Mouse (Mus musculus): ENCODE measurements at regions not wholly inside any gene's neighbourhood (a gene's known extent, or its start where the extent isn't known, plus 50 kb on each side); places are given as distances from the start of the nearest gene placed in this dataset.
"Not testable (repeated sequence)": the region's sequence is repeated elsewhere in the genome, so short reads cannot be mapped to it uniquely, and the experiment has no call there.

DNA sequence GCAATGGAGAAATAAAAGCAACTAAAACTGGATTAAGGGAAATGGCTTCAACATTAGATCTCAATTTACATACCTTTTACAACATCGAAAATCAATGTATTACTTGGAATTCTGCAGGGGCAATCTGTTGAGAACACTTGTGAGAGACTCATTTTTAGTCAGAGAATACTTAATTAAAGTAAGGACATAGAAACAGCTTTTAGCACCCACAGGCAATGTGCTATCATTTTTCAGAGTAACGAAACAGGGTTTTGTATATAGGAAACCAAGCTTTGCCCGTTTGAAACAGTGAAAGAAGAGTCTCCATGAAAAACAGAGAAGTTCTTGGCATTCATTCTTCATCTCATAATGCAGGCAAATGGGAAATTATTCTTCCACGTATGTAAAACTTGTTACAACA is 196.4 kb downstream of the Tdrd3 start:
- no peak for DNase-seq

DNA sequence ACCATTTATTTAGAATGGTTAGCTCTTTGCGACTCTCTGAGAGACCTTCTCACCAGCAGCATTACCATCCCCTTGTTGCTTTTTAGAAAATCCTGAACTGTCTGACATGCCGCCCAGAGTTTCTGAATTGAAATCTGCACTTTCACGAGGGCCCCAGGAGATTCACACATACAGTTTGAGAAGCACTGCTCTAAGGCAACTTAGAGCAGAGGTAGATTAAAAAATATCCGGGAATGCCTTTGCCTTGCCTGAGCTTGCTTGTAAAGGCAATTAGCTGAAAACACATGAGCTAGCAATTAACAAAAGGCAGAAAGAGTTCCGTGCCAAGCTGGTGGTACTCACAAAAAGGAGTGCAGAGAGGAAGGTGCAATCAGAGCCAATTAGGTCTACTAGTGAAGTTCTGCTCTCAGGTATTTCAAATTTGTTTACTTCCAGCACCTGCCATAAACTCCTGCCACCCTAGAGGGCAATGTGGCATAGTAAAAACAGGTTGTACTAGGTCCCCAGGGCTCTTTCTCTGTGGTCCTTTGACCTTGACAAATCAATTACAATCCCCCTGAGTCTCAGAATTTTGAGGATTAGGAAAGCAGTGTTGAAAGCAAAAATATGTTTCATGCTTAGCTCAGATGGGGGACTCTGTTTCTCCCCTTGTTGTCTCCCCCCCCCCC is 203.1 kb downstream of the Tdrd3 start:
- DNase-seq: peak in 1 of 2 experiments; percentile 15

DNA sequence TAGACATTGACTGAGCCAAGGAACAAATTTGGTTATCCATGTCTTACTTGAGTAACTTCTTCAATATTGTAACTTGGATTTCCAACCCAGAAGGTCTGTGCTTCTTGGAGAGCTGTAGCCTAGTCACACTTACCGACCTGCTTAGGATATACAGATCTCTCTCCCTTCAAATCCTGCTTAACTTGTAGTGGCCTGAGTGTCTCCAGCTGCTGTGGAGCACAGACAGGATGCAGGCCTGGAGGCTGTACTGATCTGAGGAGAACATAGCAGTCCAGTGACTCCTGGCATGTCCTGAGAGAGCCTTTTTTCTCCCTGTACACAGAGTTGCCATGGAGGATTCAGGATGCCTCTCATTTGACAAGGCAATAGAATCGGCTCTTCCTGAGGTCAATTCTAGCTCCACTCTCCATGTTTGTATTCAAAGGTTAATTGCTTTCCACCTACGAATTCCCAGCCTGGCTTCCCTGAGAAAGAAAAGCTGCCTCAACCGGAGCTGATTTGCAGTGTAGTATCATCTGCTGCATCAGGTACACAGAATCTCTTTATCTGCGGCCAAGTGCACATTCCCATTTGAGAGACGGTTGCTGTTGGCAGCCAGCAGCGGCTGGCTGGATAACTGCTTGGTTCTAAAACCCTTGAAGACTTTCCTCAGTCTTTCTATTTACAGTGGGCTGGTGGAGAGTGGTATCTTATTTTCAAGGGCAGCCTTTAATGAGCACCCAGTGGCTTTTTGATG is 214.8 kb downstream of the Tdrd3 start:
- DNase-seq: no peak

DNA sequence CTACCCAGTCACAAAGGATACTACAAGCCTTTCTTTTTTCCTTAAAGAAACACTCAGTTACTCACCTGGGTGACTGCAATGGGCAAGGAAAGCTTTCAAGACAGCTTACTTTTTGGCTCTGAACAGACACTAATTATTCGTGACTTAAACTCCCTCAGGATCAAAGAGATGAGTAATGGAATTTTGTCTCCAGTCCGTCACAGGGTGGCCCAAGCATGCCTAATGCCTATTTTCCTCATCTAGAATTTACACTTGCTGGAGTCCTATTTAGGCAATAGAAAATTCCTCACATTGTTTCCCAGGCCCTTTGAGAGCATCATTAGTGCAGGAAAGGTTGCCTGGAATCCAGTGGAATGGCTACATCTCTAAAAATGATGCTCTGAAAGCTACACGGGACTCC is 218.2 kb downstream of the Tdrd3 start:
- no peak for DNase-seq

DNA sequence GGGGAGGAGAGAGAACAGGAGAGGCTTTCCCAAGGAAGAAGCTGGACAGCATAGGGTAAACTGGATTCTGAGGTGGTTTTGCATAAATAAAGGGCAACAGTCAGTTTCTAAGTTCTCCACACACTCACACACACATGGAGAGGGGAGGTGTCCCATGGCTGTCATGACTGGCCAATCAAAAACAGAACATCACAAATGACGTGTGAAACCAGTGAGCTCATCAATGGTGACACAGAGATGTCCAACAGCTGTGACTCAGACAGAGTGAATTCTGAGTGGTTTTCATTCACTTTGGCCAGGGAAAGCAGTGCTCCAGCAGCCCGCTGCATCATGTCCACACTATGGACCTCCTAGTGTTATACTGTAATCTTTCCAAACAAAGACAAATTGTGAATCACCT is 220.7 kb downstream of the Tdrd3 start:
- no peak for DNase-seq

DNA sequence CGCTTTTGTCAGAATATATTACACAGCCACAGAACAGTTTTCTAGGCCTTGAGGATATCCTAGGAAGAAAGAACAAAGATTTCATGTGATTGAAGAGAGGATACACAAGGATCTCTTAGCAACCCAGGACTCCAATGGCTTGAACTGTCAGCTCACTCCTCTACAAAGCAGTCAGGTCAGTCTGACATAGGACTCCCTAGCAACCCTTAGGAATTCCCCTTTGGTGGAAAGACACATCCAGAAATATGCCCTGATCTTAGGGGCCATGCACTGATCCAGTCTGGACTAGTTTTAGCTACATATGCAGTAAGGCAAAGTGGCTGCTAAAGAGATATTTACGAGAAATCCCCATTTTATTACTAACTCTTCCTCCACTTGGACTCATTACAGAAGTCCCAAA is 251.5 kb downstream of the Tdrd3 start:
- no peak for DNase-seq

DNA sequence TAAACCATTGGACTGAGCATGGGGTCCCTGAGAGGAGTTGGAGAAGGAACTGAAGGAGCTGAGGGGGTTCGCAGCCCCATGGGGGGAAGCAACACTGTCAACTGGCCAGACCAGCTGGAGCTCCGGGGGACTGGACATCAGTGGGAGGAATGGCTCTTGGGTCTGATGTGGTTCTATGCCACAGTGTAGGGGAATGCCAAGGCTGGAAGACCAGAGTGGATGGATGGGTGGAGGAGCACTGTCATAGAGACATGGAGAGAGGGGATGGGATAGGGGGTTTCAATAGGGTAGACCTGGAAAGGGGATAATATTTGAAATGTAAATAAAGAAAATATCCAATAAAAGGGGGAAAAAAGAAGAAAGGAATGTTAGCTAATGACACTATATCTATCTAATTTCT is 253.1 kb downstream of the Tdrd3 start:
- no peak for DNase-seq

DNA sequence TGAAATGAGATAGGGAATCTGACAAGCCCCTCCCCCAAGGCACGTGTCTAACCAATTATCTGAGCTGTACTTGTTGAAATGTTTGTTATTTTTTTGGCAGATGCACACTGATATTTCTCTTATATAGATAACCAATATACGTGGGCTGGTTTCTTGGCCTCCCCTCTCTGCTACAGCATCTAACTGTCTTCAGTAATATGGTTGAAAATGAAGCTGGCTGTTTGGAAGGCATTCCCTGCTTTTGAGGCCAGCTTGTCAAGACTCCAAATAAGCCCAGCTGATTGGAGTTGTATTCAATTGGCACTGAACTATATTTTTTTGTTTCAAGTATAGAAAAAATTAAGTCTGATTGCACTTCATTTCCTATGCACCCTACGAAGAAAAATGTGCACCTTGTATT is 264.3 kb downstream of the Tdrd3 start:
- DNase-seq: no peak

DNA sequence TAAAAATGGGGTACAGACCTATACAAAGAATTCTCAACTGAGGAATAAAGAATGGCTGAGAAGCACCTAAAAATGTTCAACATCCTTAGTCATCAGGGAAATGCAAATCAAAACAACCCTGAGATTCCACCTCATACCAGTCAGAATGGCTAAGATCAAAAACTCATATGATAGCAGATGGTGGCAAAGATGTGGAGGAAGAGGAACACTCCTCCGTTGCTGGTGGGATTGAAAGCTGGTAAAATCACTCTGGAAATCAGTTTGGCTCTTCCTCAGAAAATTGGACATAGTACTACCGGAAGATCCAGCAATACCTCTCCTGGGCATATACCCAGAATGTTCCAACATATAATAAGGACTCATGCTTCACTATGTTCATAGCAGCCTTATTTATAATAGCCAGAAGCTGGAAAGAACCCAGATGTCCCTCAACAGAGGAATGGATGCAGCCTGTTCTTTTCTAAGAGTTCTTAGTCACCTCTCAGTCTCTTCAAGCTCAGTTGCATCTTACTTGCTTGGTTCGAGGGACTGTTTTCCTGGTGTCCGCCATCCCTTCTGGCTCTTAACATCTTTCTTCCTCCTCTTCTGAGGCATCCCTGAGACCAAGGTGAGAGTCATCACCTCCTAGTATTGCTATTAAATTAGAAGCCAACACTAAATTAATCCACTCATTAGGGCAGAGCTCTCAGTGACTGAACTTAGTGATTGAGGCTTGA is 266.8 kb downstream of the Tdrd3 start:
- DNase-seq: not testable (repeated sequence)

DNA sequence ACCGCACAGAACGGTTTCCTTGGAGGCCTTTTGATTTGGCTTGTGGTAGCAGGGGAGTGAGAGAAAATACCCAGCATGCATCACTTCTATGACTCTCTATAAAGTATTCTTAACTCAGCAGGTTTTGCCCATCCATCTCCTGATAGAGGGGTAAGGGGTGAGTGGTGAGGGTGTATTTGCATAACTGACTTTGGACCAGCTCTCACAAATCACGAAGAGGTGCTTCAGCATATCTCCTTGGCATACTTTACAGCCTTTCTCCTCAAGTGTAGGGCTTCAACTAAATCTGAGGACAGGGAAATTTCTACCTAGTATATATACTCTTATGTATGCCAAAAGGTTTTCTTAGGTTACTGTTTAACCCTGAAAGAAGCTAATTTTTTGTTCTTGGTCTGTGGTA is 273.4 kb downstream of the Tdrd3 start:
- no peak for DNase-seq

DNA sequence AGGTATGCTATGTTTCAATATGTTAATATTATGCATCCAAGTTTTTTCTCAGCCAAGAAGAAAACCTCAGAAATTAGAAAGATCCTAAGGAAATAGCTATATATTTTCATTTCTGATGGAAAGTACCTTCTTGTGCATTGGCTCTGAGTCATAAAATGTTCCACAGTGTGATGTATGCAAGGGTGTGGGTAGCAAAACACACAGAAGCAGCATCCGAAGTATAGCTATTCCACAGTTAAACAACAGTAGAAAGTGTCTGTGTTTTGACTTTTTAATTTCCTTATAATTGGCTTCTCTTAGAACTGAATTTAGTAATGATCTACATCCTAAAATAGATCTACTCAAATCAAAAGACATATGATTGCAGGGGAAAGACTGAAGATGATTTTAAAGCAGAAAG is 320.0 kb downstream of the Tdrd3 start:
- no peak for DNase-seq

DNA sequence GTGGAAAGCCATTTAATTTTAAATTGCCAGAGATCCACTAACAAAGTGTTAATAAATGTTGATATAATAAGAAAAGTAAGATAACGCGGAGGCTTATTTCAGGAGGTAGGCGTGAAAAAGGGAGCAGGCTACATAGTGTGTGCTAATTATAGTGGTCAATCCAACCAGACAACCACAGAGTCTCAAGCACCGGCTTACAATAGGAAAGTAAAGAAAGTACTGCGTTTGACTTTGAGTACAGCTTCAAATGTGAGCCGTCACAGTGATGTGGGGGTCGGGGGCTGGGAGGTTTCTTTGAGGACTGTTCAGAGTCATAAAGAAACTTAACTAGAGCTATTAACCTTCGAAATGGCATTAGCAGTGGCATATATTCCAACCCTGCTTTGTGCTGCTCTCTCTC is 329.1 kb downstream of the Tdrd3 start:
- DNase-seq: no peak

DNA sequence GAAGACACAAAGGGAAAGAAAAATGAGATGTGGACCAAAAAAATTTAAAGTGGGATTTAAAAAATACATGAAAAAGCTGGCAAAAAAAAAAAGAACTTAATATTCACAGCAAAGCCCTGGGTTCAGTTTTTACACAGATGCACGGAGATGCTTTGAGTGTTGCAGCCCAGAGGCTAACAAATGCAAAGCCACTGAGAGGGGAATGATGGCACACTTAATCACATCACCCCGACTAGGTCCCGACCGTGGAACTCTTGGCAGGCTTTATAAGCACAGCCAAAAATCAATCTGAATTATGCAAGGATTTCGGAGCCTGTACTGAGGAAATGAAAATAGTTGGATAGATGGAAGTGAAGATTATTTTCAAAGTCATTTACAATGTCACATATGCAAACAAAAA is 329.6 kb downstream of the Tdrd3 start:
- no peak for DNase-seq

DNA sequence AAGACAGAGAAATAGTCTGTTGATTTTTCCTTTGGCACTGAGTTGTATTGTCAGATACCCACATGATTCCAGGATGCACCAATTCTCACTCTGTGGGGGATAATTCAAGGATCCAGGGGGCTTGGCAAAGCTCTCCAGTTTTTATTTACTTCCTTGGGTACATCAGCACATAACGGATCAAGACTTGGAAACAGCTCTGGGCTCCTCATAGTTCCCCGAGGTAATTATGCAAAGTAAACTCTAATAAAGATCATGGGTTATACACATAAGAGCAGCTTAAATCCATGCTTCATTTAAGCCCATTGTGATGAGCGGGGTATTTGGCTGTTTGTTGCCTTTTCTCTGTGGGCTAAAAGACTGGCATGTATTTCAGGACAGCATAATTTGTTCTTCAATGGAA is 332.6 kb downstream of the Tdrd3 start:
- no peak for DNase-seq

DNA sequence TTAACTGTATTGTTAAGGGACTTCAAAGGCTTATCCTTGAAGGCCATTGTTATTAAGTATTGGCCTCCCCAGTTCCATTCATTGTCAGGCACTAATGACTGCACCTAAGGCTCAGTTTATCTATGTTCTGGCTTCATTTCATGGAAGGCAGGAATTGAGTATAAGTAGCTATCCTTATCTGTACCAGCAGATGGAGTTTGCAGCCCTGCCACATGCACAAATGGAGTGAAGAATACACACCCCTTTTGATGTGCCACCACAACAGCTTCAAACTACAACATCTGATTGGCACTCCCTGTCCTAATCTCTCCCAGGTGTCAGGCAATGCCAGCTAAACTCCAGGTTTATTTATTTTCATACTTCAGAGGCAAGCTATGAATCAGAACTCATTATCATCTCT is 333.3 kb downstream of the Tdrd3 start:
- no peak for DNase-seq

DNA sequence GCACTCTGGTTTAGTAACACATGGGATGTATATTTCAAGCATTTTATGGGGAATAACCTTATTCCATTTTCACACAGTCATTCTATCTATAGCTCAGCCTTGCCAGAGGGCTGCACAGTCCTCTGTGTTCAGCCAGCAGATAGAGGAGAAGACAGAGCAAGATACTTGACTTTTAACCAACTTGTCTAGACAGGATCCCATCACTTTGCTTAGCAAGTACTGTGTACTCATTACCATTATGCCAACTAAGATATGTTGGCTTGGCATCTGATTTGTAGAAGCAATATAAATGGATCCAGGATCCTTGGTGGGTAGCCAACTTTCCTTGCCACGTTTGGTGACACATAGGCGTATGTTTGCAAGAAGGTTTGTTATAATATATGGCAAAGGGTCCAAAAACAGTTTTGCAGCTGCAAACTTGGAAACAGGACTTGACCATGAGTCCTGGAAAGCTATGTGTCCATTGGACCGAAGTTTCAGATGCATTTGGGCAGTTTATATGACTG is 334.3 kb downstream of the Tdrd3 start:
- no peak for DNase-seq

DNA sequence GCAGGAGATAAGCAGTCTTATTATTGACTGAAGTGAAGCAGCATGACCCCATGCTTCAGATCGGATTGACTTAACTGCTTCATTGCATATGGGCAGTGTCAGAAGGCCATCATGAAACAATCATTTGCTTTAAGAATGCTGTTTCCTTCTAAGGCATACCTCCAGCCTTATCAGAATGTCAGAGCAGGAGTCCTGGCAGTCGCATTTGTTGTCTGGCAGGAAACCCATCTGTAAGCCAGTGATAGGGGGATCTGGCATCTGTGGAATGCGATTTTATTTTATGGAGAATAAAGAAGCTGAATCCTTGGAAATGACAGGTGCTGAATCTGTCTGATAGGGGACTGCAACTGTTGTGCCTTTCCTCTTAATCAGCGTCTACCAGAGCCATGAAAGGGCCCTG is 338.3 kb downstream of the Tdrd3 start:
- DNase-seq: no peak

DNA sequence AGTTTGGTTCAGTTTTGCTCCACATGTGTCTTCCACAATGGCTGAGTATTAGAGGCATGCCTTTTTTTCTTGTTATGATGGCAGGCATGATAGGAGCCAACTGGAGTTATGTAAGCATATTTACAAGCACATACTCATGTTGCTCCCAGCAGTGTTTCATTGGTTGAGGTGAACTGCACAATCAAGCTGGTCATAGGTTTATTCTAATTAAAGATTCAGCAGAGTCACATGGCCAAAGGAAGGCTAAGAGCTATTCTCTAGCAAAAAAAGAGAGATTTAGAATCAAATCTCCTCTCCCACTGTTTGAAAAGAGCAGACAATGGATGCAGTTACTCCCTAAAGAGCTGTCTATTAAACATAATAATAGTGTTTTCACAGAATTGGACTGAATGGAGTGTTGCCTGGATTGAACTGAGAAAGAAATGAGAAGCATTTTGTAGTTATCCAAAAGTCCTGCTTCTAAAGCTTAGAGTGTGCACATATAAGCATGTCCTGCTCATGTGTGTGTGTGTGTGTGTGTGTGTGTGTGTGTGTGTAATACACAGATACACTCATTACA is 359.0 kb downstream of the Tdrd3 start:
- no peak for DNase-seq

DNA sequence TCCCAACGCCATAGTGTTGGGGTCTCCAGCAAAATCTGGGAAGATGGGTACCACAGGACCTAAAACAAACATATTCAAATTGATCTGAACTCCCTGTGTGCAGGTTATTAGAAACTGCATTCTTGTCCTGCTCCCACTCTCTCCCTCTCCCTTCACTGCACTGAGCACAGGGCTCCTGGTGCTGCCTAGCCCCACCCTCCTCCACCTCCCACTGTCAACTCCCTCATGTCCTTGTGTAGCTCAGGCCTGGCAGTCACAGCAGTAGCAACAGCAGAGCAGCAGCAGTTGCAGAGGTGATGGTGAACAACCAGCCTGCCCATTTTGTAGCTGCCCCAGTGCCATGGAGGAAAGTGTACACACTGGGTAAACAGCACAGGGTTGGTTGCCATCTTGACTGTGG is 383.4 kb downstream of the Tdrd3 start:
- peak; percentile 39 to 48 for DNase-seq

DNA sequence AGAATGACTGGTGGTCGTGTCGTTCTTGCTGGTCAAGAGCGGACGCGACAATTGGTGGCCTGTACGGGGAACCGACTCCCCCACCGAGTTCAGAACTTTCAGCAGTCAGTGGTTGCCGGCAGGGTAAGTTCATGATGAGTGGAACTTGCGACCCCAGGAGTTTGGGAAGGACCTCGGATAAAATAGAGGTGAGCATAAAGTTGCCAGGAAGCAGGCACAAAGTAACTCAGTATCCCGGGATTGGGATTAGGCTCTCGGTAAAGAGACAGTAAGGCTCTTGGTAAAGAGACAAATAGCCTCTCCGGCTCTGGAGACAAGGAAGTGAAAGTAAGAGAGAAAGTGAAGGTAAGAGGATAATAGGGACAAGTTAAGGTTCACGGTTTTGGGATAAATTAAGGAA is 393.2 kb downstream of the Tdrd3 start:
- DNase-seq: not testable (repeated sequence)

DNA sequence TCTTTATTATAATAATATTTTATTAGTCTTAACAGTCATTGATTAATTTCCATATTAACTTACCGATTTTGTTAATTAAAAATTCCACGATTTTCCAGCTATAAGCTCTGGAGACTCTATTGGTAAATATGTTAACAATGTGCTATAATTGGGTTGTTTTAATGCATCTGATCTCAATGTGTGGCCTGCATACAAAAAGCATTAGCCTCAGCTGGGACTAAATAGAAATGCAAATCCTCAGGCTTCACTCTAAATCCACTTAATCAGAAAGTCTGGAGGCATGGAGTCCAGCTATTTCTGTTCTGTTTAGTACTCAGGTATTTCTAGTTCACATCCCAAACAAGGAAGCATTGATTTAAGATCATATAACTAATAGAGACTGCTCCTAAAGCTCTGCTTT is 427.7 kb downstream of the Tdrd3 start:
- no peak for DNase-seq

DNA sequence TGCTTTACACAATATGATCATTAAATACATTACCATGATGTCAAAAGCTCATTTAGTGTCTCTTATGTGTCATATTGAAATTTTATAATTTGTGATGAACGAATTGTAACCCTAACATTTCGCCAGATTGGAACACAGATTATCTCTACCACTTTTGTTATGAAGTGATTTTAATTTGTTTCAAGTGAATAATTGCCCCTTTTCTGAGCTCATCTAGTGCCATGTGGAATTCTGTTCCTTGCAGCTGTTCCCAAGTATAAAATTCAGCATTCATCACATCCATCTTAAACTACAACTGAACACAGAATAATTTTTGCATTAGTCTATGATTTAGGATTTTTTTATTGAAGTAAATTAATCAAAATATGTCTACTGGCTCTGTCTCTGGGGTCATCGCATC is 445.0 kb downstream of the Tdrd3 start:
- DNase-seq: no peak

DNA sequence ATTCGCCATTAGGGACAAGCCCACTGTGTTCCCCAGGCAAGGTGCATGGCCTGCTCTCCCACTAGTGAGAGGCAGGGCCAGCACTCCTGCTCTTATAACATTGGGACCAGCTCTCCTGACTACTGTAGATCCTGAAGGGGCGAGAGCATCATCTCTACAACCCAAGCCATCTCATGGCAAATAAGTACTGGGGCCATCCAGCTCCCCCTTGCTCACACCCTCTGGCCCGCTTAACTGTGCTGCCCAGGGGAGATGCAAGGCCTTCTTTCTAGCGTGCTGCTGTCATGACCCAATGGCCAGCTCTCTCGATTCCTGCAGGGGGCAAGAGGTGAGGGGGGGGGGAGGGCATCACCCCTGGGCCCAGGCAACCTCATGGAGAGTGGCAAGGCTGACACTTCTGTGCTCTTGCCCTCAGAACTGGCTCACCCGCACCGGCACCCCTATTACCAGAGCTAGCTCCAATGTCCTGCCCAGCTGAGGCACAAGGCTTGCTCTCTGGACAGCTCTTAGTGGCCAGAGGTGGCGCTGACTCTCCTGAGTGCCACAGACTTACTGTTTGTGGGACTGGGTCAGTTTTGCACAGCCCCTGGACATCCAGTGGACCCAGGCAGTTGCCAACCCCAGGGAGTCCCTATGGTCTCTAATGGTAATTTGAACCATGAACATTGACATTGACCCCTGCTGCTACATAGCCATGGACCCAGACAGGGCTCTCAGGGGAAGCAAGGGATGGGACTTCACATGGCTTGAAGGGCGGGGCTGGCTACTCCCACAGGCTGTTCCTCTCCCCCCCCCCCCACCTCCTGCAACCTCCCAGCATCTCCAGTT is 448.2 kb downstream of the Tdrd3 start:
- no peak for DNase-seq

Data from kidney, postnatal 4 days (tissue).